Mouse (Mus musculus): ENCODE data around the gene Tnni2.

Tnni2 gene

GRCm38 (mm10) chr7:142482256-142482609, 40.6 kb downstream of the Tnni2 start:
- no peak for DNase-seq (ENCODE audit: low read depth, low spot score)

GRCm38 (mm10) chr7:142483136-142483535, 41.5 kb downstream of the Tnni2 start:
- peak; percentile 76 for DNase-seq (ENCODE audit: low read depth, low spot score)

- peak; percentile 78 for DNase-seq (ENCODE audit: low read depth, low spot score)
These were observed 43.2 kb downstream of the Tnni2 start for GRCm38 (mm10) chr7:142484780-142485179.

GRCm38 (mm10) chr7:142486751-142487162, 45.1 kb downstream of the Tnni2 start:
- DNase-seq (ENCODE audit: low read depth, low spot score) = no peak

- DNase-seq (ENCODE audit: low read depth, low spot score) = no peak
These were observed 45.8 kb downstream of the Tnni2 start for GRCm38 (mm10) chr7:142487341-142487859.

GRCm38 (mm10) chr7:142488053-142488452, 46.4 kb downstream of the Tnni2 start:
- no peak for DNase-seq (ENCODE audit: low read depth, low spot score)

GRCm38 (mm10) chr7:142493535-142493934, 51.9 kb downstream of the Tnni2 start:
- peak; percentile 85 for DNase-seq (ENCODE audit: low read depth, low spot score)

All from skeletal muscle tissue, adult 2 months (tissue).